Mouse (Mus musculus) liver, embryonic 13.5 days (tissue): Measurements from ENCODE around the gene Prom1. TPM values are rescaled to one million over a fixed set of nuclear protein-coding genes. Genes with fewer than 3 reads are reported as not detected.

Source experiments
- polyA plus RNA-seq: library from polyadenylated mRNA; unstranded; fragments of >200 nt; fragmentation: Nextera tagmentation; extraction: Ambion mirVana; gene quantifications from 2 replicates; pipeline ENCODE4 v1.2.1, GENCODE M21; 2015

The Prom1 gene
- polyA plus RNA-seq, 1 experiment from 2014 or later, result 10.3 TPM

Other genes starting within 250 kb of the Prom1 start
- 10.9 and 13.3 TPM in 2 replicates for gene Cd38, start 233.5 kb downstream of the Prom1 start, polyA plus RNA-seq
- 0.23 and 0.31 TPM in 2 replicates for gene Gm7879, start 188.9 kb downstream of the Prom1 start, polyA plus RNA-seq
- gene Fgfbp1, start 120.3 kb downstream of the Prom1 start, polyA plus RNA-seq, result 0.08 TPM in 1 of 2 replicates, not detected in the other
- gene Tapt1, start 124.6 kb upstream of the Prom1 start, polyA plus RNA-seq, result 26.7 and 35.1 TPM in 2 replicates